18 mouse cellular contexts compared by ENCODE assay signal in the genomic region with DNA sequence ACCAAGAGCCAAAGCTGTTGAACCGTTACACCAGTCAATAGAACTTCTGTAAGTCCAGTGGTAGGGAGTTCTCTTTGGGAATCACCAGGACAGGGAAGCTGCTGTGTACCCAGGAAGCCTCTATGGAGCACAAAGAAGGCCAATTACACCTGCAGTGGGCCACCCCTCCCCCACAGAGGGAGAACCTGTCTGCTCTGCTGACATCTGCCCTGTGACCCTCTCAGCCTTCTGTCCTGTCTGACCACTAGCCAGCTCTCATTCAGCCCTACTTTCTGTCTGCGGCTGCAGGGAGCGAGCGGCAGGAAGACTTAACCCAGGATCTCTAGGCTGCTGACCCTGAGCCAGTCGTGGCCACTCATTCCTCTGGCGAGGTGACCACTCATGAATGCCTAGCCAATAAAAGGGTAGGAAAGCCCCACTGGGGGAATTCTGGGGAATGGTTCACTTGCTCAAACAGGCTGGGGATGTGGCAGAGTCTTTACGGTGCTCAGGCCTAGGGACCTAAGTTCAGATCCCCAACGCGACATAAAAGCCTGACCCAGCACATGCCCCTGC. TPM values are rescaled to one million over a fixed set of nuclear protein-coding genes. Genes with fewer than 3 reads are reported as not detected.
"Had no signal": no experiment of that assay in that cellular context is flagged by ENCODE, and none has a peak within 500 bp of the region (broad histone marks: within the 10 kb centered on the region; RNA-seq: fewer than 3 reads in every experiment).

No protein-coding gene starts in this region.

- H3K27me3 ChIP-seq: neural tube, embryonic 12.5 days had no signal

- H3K27ac ChIP-seq: limb, embryonic 12.5 days; liver, embryonic 13.5 days; lung, embryonic 15.5 days; midbrain, embryonic 15.5 days; neural tube, embryonic 12.5 days had no signal

- ATAC-seq: liver, postnatal 0 days; midbrain, embryonic 15.5 days had no signal

- H3K9ac ChIP-seq: limb, embryonic 12.5 days; liver, embryonic 13.5 days; liver, postnatal 0 days; lung, embryonic 15.5 days; midbrain, embryonic 15.5 days; neural tube, embryonic 12.5 days had no signal

- H3K36me3 ChIP-seq: limb, embryonic 12.5 days; midbrain, embryonic 15.5 days; neural tube, embryonic 12.5 days had no signal

- H3K4me2 ChIP-seq: limb, embryonic 12.5 days; liver, embryonic 13.5 days; lung, embryonic 15.5 days; midbrain, embryonic 11.5 days; midbrain, embryonic 15.5 days; neural tube, embryonic 12.5 days had no signal

- DNase-seq: kidney, postnatal 4 days; liver; liver, embryonic 13.5 days; liver, postnatal 0 days; lung, postnatal 14 days; right cerebral cortex, postnatal 4 days; spleen, adult 18-20 months; thymus, adult 2 months; thymus, postnatal 25 days had no signal

- H3K9me3 ChIP-seq: limb, embryonic 12.5 days; liver, embryonic 13.5 days; lung, embryonic 15.5 days; midbrain, embryonic 15.5 days; neural tube, embryonic 12.5 days had no signal

- H3K4me3 ChIP-seq: layer of hippocampus, adult 2 months; limb, embryonic 12.5 days; liver, embryonic 13.5 days; lung, embryonic 15.5 days; midbrain, embryonic 15.5 days; neural tube, embryonic 12.5 days had no signal

RNA-seq across cellular contexts. Expression of a gene that starts 3.4 kb away (rescaled TPM):
- polyA plus RNA-seq: kidney, embryonic 16.5 days; limb, embryonic 12.5 days; liver, embryonic 13.5 days; liver, postnatal 0 days; lung, embryonic 15.5 days; midbrain, embryonic 11.5 days; midbrain, embryonic 15.5 days; neural tube, embryonic 12.5 days; stomach, embryonic 14.5 days; thymus, adult 2 months; urinary bladder, adult 2 months had no signal

RNA-seq across cellular contexts. Expression of a gene that starts 13.9 kb away (rescaled TPM):
- polyA plus RNA-seq: liver, postnatal 0 days; midbrain, embryonic 11.5 days; midbrain, embryonic 15.5 days; stomach, embryonic 14.5 days had no signal
